Mouse (Mus musculus) mature B cell (primary cell): ENCODE measurements around the gene Bcat1.

ENCODE experiments used
- in situ Hi-C: fragments of 300-500 bp; cut with MboI; formaldehyde crosslinking; loops from 2 replicates; pipeline ENCODE4 v1.14.3; 2019

The Bcat1 gene

GRCm38 (mm10) chr6:145056102-145056501 lies 19.9 kb downstream of the Bcat1 start:
- in situ Hi-C loops: no loop called here

- in situ Hi-C loops: no loop called here
Observed at GRCm38 (mm10) chr6:145055277-145055858, 20.6 kb downstream of the Bcat1 start.

GRCm38 (mm10) chr6:145052669-145053068 lies 23.3 kb downstream of the Bcat1 start:
- in situ Hi-C loops: no loop called here

GRCm38 (mm10) chr6:145050899-145051298 lies 25.1 kb downstream of the Bcat1 start:
- in situ Hi-C loops: no loop called here

- in situ Hi-C loops: no loop called here
Observed at GRCm38 (mm10) chr6:145048131-145048997, 27.6 kb downstream of the Bcat1 start.

- in situ Hi-C loops: no loop called here
Observed at GRCm38 (mm10) chr6:145047445-145047857, 28.5 kb downstream of the Bcat1 start.

- in situ Hi-C loops: no loop called here
Observed at GRCm38 (mm10) chr6:145046266-145046890, 29.6 kb downstream of the Bcat1 start.

- in situ Hi-C loops: no loop called here
Observed at GRCm38 (mm10) chr6:145044916-145045574, 30.9 kb downstream of the Bcat1 start.

GRCm38 (mm10) chr6:145040732-145041131 lies 35.3 kb downstream of the Bcat1 start:
- in situ Hi-C loops: no loop called here

- in situ Hi-C loops: no loop called here
Observed at GRCm38 (mm10) chr6:145037626-145038025, 38.4 kb downstream of the Bcat1 start.

GRCm38 (mm10) chr6:145035412-145035811 lies 40.6 kb downstream of the Bcat1 start:
- in situ Hi-C loops: no loop called here

GRCm38 (mm10) chr6:145030587-145030986 lies 45.4 kb downstream of the Bcat1 start:
- in situ Hi-C loops: no loop called here

GRCm38 (mm10) chr6:145023990-145024389 lies 52.0 kb downstream of the Bcat1 start:
- in situ Hi-C loops: loop anchor here (25.0 kb wide), 2 partner anchors 1412 to 1662 kb away; no protein-coding TSS in a partner anchor

- in situ Hi-C loops: loop anchor here (25.0 kb wide), 2 partner anchors 1411 to 1661 kb away; no protein-coding TSS in a partner anchor
Observed at GRCm38 (mm10) chr6:145022966-145023725, 52.8 kb downstream of the Bcat1 start.

GRCm38 (mm10) chr6:145022349-145022748 lies 53.6 kb downstream of the Bcat1 start:
- in situ Hi-C loops: loop anchor here (25.0 kb wide), 2 partner anchors 1410 to 1660 kb away; no protein-coding TSS in a partner anchor

- in situ Hi-C loops: loop anchor here (25.0 kb wide), 2 partner anchors 1408 to 1658 kb away; no protein-coding TSS in a partner anchor
Observed at GRCm38 (mm10) chr6:145020553-145020952, 55.4 kb downstream of the Bcat1 start.

GRCm38 (mm10) chr6:145018295-145018694 lies 57.7 kb downstream of the Bcat1 start:
- in situ Hi-C loops: loop anchor here (25.0 kb wide), 2 partner anchors 1406 to 1656 kb away; no protein-coding TSS in a partner anchor

- in situ Hi-C loops: loop anchor here (25.0 kb wide), 2 partner anchors 1405 to 1655 kb away; no protein-coding TSS in a partner anchor
Observed at GRCm38 (mm10) chr6:145017508-145017907, 58.5 kb downstream of the Bcat1 start.

GRCm38 (mm10) chr6:145016639-145017038 lies 59.3 kb downstream of the Bcat1 start:
- in situ Hi-C loops: loop anchor here (25.0 kb wide), 2 partner anchors 1404 to 1654 kb away; no protein-coding TSS in a partner anchor

GRCm38 (mm10) chr6:145014944-145015343 lies 61.0 kb downstream of the Bcat1 start:
- in situ Hi-C loops: loop anchor here (25.0 kb wide), 2 partner anchors 1403 to 1653 kb away; no protein-coding TSS in a partner anchor

- in situ Hi-C loops: loop anchor here (25.0 kb wide), 2 partner anchors 1400 to 1650 kb away; no protein-coding TSS in a partner anchor
Observed at GRCm38 (mm10) chr6:145012699-145013098, 63.3 kb downstream of the Bcat1 start.
